Mouse (Mus musculus) myocyte (in vitro differentiated cells): ENCODE results near the gene 9230112D13Rik.

ENCODE experiments used
- CEBPB ChIP-seq: IDR thresholded peaks from 2 replicates; pipeline ENCODE4 v1.6.1; 2011; ENCODE audit warnings: mild to moderate bottlenecking, moderate library complexity; ENCODE audit not compliant: poor library complexity, insufficient read depth, severe bottlenecking
- E2F4 ChIP-seq: IDR thresholded peaks from one replicate; pipeline ENCODE4 v1.6.1; 2011; ENCODE audit warnings: mild to moderate bottlenecking, control low read depth, moderate library complexity; ENCODE audit not compliant: insufficient read depth
- MAX ChIP-seq: IDR thresholded peaks from one replicate; pipeline ENCODE4 v1.6.1; 2011; ENCODE audit warnings: low read depth, mild to moderate bottlenecking, control low read depth
- MYOD1 ChIP-seq, 3 experiments: IDR thresholded peaks; one replicate each; pipeline ENCODE4 v1.6.1; 2011; ENCODE audit warnings: control low read depth in 2 of 3, low read depth in 2 of 3, mild to moderate bottlenecking in 2 of 3, moderate library complexity in 1 of 3; ENCODE audit not compliant: insufficient read length in 2 of 3, control insufficient read depth in 1 of 3
- MYOG ChIP-seq, 3 experiments: IDR thresholded peaks; one replicate each; pipeline ENCODE4 v1.6.1; 2011; ENCODE audit warnings: control low read depth in 2 of 3, low read depth in 2 of 3, mild to moderate bottlenecking in 2 of 3; ENCODE audit not compliant: insufficient read length in 2 of 3, control insufficient read depth in 1 of 3, insufficient read depth in 1 of 3
- POLR2A ChIP-seq: IDR thresholded peaks from one replicate; pipeline ENCODE4 v1.6.1; 2011; ENCODE audit warnings: low read depth, mild to moderate bottlenecking, control low read depth, moderate library complexity; ENCODE audit not compliant: insufficient read length
- TCF12 ChIP-seq: IDR thresholded peaks from one replicate; pipeline ENCODE4 v1.6.1; 2011; ENCODE audit warnings: mild to moderate bottlenecking, control low read depth; ENCODE audit not compliant: poor library complexity, insufficient read depth, severe bottlenecking
- USF1 ChIP-seq: IDR thresholded peaks from one replicate; pipeline ENCODE4 v1.6.1; 2011; ENCODE audit warnings: low read depth, mild to moderate bottlenecking, control low read depth, moderate library complexity

DNA sequence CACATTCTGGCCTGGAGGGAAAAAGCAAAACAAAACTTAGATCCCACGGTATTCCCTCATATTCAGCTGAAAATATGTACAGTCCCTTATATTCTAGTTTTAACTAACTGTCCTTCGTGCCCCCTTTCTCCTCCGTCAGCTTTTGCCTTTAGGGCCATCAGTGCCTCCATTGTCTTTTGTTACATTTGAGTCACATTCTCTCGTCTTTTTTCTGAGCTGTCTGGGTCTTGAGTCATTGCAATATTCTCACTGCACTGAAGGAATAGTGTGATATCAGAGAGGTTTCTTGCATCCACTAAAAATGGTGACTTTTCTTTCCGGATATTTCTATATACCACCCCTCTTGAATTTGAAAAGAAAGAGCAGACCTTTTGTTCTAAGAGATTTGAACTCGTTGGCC, 18.8 kb downstream of the 9230112D13Rik start:
- TF ChIP-seq POLR2A (no peak), MYOD1 (IDR thresholded peaks at IDR 0.05; ENCODE audit: control insufficient read depth in 1 of 3, insufficient read length in 2 of 3, low read depth in 2 of 3) (no peak), TCF12 (no peak), CEBPB (no peak), MAX (no peak), E2F4 (no peak), USF1 (no peak), MYOG (IDR thresholded peaks at IDR 0.05; ENCODE audit: control insufficient read depth in 1 of 3, insufficient read depth in 1 of 3, insufficient read length in 2 of 3, low read depth in 2 of 3) (no peak)
